Mouse (Mus musculus) spleen, postnatal 4 days (tissue): ENCODE measurements around the gene Me1.

Source experiments
- DNase-seq, 2 experiments: peaks; one replicate each; pipeline ENCODE4 v3.0.0; 2022; ENCODE audit warnings: low spot score in 2 of 2

The Me1 gene

GRCm38 (mm10) chr9:86708921-86709320 is 13.2 kb upstream of the Me1 start:
- no peak for DNase-seq

- DNase-seq: no peak
These were observed 11.7 kb upstream of the Me1 start for GRCm38 (mm10) chr9:86707431-86707830.

GRCm38 (mm10) chr9:86701844-86702243 is 6.1 kb upstream of the Me1 start:
- no peak for DNase-seq

DNA sequence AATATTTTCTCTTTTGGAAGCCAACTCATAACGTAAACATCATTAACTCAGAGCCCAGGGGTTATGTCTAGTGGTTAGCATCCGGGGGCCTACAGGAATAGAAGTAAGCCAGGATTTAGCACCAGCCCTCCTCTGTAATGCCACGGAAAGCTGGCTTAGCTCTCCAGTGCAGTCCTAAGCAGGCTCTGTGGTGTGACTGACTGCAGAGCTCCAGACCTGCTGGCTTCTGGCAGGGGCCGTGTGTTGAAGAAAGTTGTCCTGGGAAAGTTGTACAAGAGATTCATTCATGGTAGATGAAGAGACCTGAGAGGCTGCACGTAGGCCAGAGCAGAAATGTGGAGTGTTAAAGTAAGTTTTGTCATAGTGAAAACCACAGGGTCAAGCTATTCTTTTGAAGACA is 5.5 kb upstream of the Me1 start:
- no peak for DNase-seq

DNA sequence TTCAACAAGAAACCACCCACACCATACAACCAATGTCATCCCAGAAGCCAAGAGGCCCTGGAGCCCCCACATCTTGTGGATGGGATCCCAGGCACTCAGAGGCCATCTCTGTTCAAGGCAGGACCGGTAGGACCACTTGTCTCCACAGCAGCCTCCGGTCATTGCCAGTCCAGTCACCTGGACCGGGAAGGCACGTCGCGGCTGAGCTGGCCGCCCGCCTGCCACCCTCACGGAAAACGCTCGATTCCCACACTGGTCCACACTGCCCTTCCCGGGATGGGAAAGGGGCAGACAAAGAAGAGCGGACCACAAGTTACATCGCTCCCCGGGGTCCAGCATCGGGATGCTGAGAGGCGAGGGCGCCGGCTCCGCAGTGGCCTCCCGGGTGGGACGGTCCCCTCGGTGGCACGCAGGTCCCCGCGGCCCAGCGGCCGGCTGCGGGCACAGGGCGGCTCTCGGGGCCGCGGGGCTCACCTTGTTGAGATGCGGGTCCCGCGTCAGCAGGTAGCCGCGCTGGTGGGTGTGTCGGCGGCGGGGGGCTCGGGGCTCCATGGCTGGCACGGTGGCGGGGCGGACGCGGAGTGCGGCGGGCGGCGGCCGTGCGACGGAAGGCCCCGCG is 445 bp downstream of the Me1 start:
- no peak for DNase-seq

DNA sequence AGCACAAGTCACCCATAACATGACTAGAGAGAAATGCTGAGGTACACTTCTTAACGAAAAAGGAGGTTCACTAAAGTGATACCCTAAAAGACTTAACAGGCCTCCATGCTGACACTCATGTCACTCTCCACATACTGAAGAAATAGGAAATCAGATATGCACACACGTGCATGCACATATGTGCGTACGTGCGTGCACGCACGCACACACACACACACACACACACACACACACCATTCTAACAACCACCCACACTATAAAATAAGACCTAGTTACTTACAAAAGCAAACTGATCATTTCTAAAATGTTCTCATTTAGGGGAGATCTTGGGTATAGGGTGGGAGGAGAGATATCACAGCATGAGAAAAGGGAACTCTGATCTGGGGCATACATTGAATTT is 1.1 kb downstream of the Me1 start:
- no peak for DNase-seq

DNA sequence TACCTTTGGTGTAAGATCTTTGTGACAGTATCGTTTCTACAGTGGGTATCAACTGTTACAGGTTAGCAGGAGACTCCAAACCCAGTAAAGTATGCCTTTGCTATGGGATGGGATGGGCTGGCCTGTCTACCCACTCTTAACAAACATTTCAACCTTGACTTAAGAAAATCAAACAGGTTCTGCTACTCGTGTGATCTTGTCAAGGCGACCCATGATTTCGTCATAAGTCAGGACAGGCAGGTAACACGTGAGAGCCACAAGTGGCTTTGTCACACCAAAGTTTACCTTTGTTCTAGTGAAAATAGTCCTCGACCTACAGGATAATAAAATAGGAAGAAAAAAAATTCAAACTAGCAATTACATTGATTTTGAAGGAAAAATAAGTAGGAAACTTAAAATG is 1.8 kb downstream of the Me1 start:
- no peak for DNase-seq

- no peak for DNase-seq
These were observed 3.1 kb downstream of the Me1 start for GRCm38 (mm10) chr9:86692676-86693075.

- DNase-seq: no peak
These were observed 3.5 kb downstream of the Me1 start for GRCm38 (mm10) chr9:86692251-86692650.

DNA sequence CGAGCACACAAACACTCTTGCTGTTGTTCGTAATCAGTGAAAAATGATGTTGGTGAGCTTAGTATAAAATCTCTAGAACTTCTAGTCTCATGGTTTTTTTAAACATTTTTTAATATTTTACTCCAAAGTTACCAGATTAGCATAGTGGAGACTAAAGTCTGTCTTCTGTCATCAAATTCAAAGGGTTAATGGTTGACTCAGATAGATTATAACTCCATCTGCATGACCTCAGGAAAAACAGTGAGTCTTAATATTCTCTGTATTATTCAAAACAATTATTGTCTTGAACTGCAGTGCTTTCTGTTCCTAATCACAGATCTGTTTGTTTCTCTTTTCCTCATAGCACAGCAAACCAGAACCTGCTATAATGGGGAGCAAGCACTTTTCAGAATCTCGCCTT is 4.7 kb downstream of the Me1 start:
- DNase-seq: no peak

- DNase-seq: no peak
These were observed 12.0 kb downstream of the Me1 start for GRCm38 (mm10) chr9:86683713-86684209.

DNA sequence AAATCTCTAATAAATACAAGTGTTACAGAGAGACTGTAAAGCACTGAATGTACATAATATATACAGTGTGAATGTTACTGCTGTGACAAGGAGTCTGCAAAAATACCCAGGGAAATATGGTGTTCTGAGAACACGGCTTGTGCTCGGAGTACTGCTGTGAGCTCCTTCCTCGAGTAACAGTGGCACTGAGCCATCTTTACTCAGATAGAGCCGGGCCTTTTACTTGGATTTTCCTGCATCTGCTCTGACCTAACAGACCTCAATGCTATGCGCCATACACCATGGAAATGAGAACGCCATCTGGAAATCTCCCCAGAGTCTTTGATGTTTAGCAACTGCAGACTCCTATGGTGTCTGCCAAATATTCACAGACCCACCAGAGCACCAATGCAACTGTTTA is 12.9 kb downstream of the Me1 start:
- no peak for DNase-seq

DNA sequence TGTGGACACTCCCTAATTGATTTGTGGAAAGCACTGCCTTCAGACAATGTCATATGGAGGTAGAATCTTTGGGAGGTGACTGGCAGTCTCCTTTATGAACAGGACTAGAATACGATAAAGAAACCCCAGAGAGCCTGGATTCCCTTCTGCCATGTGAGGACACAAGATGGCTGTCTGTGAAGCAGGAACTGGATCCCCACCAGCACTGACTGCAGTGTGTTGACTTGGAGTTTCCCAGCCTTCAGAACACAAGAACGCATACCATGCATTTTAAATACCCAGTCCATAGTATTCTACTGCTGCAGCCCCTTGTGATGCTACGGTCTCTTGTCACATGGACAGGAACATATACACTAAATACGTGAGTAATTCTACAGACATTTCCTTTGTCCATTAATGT is 13.5 kb downstream of the Me1 start:
- DNase-seq: no peak

- no peak for DNase-seq
These were observed 15.3 kb downstream of the Me1 start for GRCm38 (mm10) chr9:86680431-86680830.

DNA sequence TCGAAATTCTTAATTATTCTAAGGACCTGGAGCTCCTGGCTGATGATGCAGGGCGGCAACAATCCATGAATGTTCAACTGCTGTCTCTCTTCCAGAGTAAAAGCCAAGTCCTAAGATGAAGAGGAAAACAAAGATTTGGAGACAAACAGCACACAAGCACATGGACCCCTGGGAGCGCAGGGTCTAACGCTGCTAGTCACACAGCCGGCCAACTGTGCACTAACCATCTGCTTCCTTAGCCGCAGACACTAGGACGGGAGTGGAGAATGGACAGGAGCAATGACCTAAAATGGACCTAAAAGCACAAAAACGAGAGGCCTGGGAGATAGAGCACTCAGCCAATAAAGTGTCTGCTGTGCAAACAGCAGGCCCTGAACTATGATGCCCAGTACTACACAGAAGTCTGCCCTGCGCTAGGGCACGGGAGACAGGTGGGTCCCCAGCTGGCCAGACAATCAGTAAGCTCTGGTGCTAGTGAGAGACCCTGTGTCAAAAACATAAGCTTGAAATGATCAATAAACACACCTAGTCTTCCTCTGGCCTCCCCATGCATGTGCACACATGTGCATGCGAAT is 15.8 kb downstream of the Me1 start:
- no peak for DNase-seq

DNA sequence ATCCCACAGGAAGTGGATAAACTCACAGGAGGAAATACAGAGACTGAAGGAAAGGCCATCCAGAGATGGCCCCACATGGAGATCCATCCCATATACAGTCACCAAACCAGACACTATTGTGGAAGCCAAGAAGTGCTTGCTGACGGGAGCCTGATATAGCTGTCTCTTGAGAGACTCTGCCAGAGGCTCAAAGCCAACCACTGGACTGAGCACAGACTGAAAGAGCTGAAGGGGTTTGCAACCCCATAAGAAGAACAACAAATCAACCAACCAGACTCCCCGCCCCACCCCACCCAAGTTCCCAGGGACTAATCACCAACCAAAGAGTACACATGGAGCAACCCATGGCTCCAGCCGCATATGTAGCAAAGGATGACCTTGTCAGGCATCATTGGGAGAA is 19.5 kb downstream of the Me1 start:
- no peak for DNase-seq

- DNase-seq: no peak
These were observed 20.3 kb downstream of the Me1 start for GRCm38 (mm10) chr9:86675426-86675825.

DNA sequence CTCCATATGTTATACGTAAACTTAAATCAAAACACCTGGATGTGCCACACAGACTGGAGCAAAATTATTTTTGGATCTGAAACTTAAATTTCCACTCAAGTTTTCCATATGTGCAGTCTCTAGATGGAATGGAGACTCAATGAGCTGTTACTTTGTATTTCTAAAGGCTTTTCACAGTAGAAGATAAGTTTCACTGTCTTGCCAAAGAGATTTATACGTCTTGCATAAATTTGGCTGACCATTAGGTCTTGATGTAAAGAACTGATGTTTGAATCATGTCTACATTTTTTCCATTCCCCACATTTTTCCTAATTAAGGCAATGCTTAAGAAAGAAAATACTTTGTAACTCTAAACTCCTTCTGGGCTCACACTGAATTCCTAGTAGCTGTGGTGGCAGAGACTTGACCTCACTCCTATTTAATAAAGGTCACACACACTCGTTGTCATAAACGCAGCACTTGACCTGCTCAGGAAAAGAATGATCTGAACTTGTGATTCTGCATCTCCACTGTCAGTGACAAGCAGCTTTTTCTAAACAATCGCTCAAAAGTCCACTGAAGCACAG is 22.8 kb downstream of the Me1 start:
- DNase-seq: no peak

DNA sequence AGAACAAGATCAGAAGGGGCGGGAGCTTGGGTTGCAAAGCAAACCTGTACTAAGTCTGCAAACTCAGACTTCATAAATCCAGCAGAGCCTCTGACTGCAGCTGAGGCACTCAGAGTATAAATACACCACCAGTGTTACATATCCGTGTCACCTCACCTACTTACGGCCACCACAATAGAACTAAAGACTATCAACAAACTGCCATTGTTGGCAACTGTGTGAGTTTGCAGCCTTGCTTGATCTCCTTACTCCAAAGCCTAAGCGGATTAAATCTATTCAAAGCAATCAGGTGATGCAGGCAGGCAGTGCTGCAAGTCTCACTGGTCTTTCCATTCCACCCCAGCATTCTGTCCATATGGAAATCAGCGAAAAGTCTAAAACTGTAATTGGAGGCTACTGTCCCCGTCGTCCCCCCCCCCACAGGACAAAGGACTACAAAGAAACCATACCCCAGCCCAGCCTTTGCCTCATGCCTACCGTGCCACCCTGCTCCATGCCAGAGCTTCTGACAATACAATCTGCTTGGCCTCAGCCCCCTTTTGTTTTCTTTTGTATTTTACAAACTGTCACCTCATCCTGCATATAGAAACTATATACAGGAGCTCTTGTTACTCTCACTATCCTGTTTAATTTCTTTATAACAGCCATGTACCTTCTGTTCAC is 27.0 kb downstream of the Me1 start:
- no peak for DNase-seq

GRCm38 (mm10) chr9:86667138-86667750 is 28.5 kb downstream of the Me1 start:
- no peak for DNase-seq

GRCm38 (mm10) chr9:86661679-86662078 is 34.1 kb downstream of the Me1 start:
- DNase-seq: no peak

- DNase-seq: no peak
These were observed 34.5 kb downstream of the Me1 start for GRCm38 (mm10) chr9:86661266-86661665.

DNA sequence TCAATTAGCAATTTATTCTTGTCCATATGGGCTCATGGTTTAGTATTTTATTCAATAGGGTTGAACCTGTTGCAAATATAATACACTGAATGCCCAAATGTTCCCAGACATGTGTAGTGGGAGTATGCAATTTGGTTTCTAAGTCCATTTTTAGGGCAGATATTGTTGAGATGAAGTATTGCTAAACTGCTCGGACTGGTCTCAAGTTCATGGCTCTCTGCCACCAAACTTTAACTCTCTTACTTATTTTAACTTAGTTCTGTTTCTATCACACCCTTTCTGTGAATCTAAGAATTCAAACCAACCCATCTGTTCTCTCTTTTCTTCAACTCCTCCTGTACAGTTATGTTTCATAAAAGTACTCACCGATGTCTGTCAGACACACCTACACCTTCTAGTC is 35.4 kb downstream of the Me1 start:
- no peak for DNase-seq
